18 mouse cellular contexts compared by ENCODE assay signal in genomic region chr11:77746652-77747051, GRCm38 (mm10). TPM values are rescaled to one million over a fixed set of nuclear protein-coding genes. Genes with fewer than 3 reads are reported as not detected.
"Had no signal": no experiment of that assay in that cellular context is flagged by ENCODE, and none has a peak within 500 bp of the region (broad histone marks: within the 10 kb centered on the region; RNA-seq: fewer than 3 reads in every experiment).

No protein-coding gene starts in this region.

- H3K4me1 ChIP-seq: limb, embryonic 15.5 days; neural tube, embryonic 15.5 days had no signal

- H3K9ac ChIP-seq: limb, embryonic 15.5 days; lung, embryonic 14.5 days; neural tube, embryonic 15.5 days had no signal

- H3K4me3 ChIP-seq: limb, embryonic 15.5 days; myocyte; neural tube, embryonic 15.5 days had no signal

- H3K27ac ChIP-seq: kidney, postnatal 0 days; limb, embryonic 15.5 days; macrophage; neural tube, embryonic 15.5 days; stomach, postnatal 0 days had no signal

- H3K36me3 ChIP-seq: limb, embryonic 15.5 days; neural tube, embryonic 15.5 days had no signal

- H3K9me3 ChIP-seq: limb, embryonic 15.5 days; neural tube, embryonic 15.5 days had no signal

- H3K27me3 ChIP-seq: limb, embryonic 15.5 days; neural tube, embryonic 15.5 days had no signal

- H3K4me2 ChIP-seq: limb, embryonic 15.5 days; lung, embryonic 14.5 days; neural tube, embryonic 15.5 days had no signal

- DNase-seq: kidney, adult 11 months; kidney, adult 9 months; kidney, postnatal 36 days; layer of hippocampus, adult 9-11 months; layer of hippocampus, postnatal 36 days; lung, embryonic 14.5 days; lung, postnatal 10 days; midbrain, embryonic 14.5 days had no signal

RNA-seq across cellular contexts. Expression of gene Cryba1, which starts 21.6 kb away (rescaled TPM):
- total RNA-seq: layer of hippocampus, adult 18-20 months; layer of hippocampus, postnatal 36 days; left cerebral cortex, adult 8-10 months; left cerebral cortex, postnatal 25 days had no signal
- polyA plus RNA-seq: kidney, postnatal 0 days; limb, embryonic 11.5 days; limb, embryonic 15.5 days; lung, embryonic 14.5 days; macrophage; myocyte; stomach, postnatal 0 days had no signal

RNA-seq across cellular contexts. Expression of gene Gm10277, which starts 40.9 kb away (rescaled TPM):
- total RNA-seq: layer of hippocampus, adult 18-20 months; layer of hippocampus, postnatal 36 days; left cerebral cortex, adult 8-10 months; left cerebral cortex, postnatal 25 days had no signal
- polyA plus RNA-seq: macrophage had no signal
